In genomic region chr4:136135874-136136728, GRCm38 (mm10) we compare ENCODE assay signal across 8 mouse cellular contexts. TPM values are rescaled to one million over a fixed set of nuclear protein-coding genes. Genes with fewer than 3 reads are reported as not detected.
A peak's percentile ranks its signal among the peaks of the same experiment; 100 is the strongest.
DNase-seq lines count a peak whose midpoint lies in the region; ATAC-seq lines count a peak whose summit lies in the region.

No protein-coding gene starts in this region.

- H3K27ac ChIP-seq in limb, embryonic 11.5 days (replicated peaks; ENCODE audit: low read depth, low read length), result peak overlapping the region; percentile 98
- H3K27ac ChIP-seq in neural tube, embryonic 12.5 days, result peak overlapping the region; percentile 95

- peak; percentile 57 for DNase-seq in NIH3T3 (ENCODE audit: low read depth)
- peak; percentile 73 for DNase-seq in embryo, embryonic 11 days
- DNase-seq in heart, postnatal 36 days, result peak; percentile 38 to 48
- DNase-seq in limb, embryonic 11.5 days (ENCODE audit: low spot score), result peak; percentile 60
- no peak for DNase-seq in frontal cortex, adult 2 months (ENCODE audit: extremely low spot score in 1 of 2, low spot score in 1 of 2)
- DNase-seq in left cerebral cortex, adult 18-20 months (ENCODE audit: low spot score in 2 of 2), result no peak
- no peak for DNase-seq in gastrocnemius, adult 18-20 months (ENCODE audit: low spot score)

- H3K9ac ChIP-seq in limb, embryonic 11.5 days (ENCODE audit: low read length), result peak overlapping the region; percentile 87
- H3K9ac ChIP-seq in neural tube, embryonic 12.5 days, result peak overlapping the region; percentile 66; the same call in 1 of the 2 replicates

- intact Hi-C loops in heart, postnatal 36 days (cut with DNase I), result no loop called here

- peaks cover 42% of the 10 kb centered on the region for H3K4me1 ChIP-seq in limb, embryonic 11.5 days (ENCODE audit: control insufficient read depth, insufficient read depth, low read length)
- peaks cover 61% of the 10 kb centered on the region for H3K4me1 ChIP-seq in neural tube, embryonic 12.5 days

- H3K4me2 ChIP-seq in limb, embryonic 11.5 days (ENCODE audit: low read depth, severe bottlenecking), result peak overlapping the region; percentile 74; the same call in 1 of the 2 replicates
- peak overlapping the region; percentile 68 for H3K4me2 ChIP-seq in neural tube, embryonic 12.5 days (replicated peaks)

- H3K9me3 ChIP-seq in limb, embryonic 11.5 days (ENCODE audit: control insufficient read depth, low read length), result no peaks in the 10 kb centered on the region
- no peaks in the 10 kb centered on the region for H3K9me3 ChIP-seq in neural tube, embryonic 12.5 days

- WGBS in limb, embryonic 11.5 days, result 30% methylated on average over 9 of the region's 9 CpGs
- 25% methylated on average over 9 of the region's 9 CpGs for WGBS in neural tube, embryonic 12.5 days

- H3K27me3 ChIP-seq in limb, embryonic 11.5 days (ENCODE audit: control insufficient read depth, insufficient read depth, low read length), result no peaks in the 10 kb centered on the region
- H3K27me3 ChIP-seq in neural tube, embryonic 12.5 days (replicated peaks), result no peaks in the 10 kb centered on the region

- no peak for ATAC-seq in limb, embryonic 11.5 days (ENCODE audit: insufficient number of reproducible peaks, low FRiP score, low TSS enrichment, low read depth)
- ATAC-seq in neural tube, embryonic 12.5 days (ENCODE audit: low FRiP score, low read depth), result 0 out of 2 replicates have a peak, but pooled peaks have one; percentile 31

- no peak overlapping the region for H3K4me3 ChIP-seq in limb, embryonic 11.5 days (ENCODE audit: low read depth, low read length)
- 0 out of 2 replicates have a peak overlapping the region, but pooled peaks have one; percentile 31 for H3K4me3 ChIP-seq in neural tube, embryonic 12.5 days

- no peaks in the 10 kb centered on the region for H3K36me3 ChIP-seq in limb, embryonic 11.5 days (ENCODE audit: control insufficient read depth, insufficient read depth, low read length)
- H3K36me3 ChIP-seq in neural tube, embryonic 12.5 days, result no peaks in the 10 kb centered on the region

RNA-seq across cellular contexts. Expression of gene Id3, which starts 7.2 kb away (rescaled TPM):
- total RNA-seq in heart, postnatal 36 days (2021), result 10 to 100 TPM; 58.1 to 63.9 TPM
- polyA plus RNA-seq in limb, embryonic 11.5 days (2014; fragmentation: Nextera tagmentation; extraction: Ambion mirVana), result 534 and 581 TPM in 2 replicates
- 325 and 330 TPM in 2 replicates for polyA plus RNA-seq in neural tube, embryonic 12.5 days (2016; fragmentation: Nextera tagmentation; extraction: Ambion mirVana)
- polyA plus RNA-seq in frontal cortex, adult 2 months (2012; rRNA removed), result 90.0 and 90.1 TPM in 2 replicates
- 10 to 100 TPM; 34.9 to 43.2 TPM for total RNA-seq in left cerebral cortex, adult 18-20 months (2021)
- total RNA-seq in gastrocnemius, adult 18-20 months (2021), result 10 to 100 TPM; 13.7 to 24.1 TPM

RNA-seq across cellular contexts. Expression of gene E2f2, which starts 36.1 kb away (rescaled TPM):
- total RNA-seq in heart, postnatal 36 days (2021), result 1 to 10 TPM; 1.4 to 2.1 TPM
- polyA plus RNA-seq in limb, embryonic 11.5 days (2014; fragmentation: Nextera tagmentation; extraction: Ambion mirVana), result 4.7 and 5.7 TPM in 2 replicates
- polyA plus RNA-seq in neural tube, embryonic 12.5 days (2016; fragmentation: Nextera tagmentation; extraction: Ambion mirVana), result 9.5 and 10.4 TPM in 2 replicates
- 0.25 and 0.34 TPM in 2 replicates for polyA plus RNA-seq in frontal cortex, adult 2 months (2012; rRNA removed)
- total RNA-seq in left cerebral cortex, adult 18-20 months (2021), result under 1 TPM; 0.30 to 0.40 TPM
- under 1 TPM; 0.73 to 0.76 TPM for total RNA-seq in gastrocnemius, adult 18-20 months (2021)

Comparison
In these comparisons a context has a peak if more than half of its experiments do, and no peak if none do; other contexts are left out.
1. DNase-seq: peak in NIH3T3 (single experiment), embryo, embryonic 11 days (single experiment), heart, postnatal 36 days (2 of 2) and limb, embryonic 11.5 days (single experiment); none in frontal cortex, adult 2 months (0 of 2), left cerebral cortex, adult 18-20 months (0 of 2) and gastrocnemius, adult 18-20 months (single experiment).